Mouse (Mus musculus) monocyte, adult 59 days (primary cell): Measurements from ENCODE around the gene Rims4. TPM values are rescaled to one million over a fixed set of nuclear protein-coding genes. Genes with fewer than 3 reads are reported as not detected.

ENCODE experiments used
- total RNA-seq, 2 experiments: library from RNA; stranded (reverse); gene quantifications; one replicate each; pipeline ENCODE4 v1.2.4; 2023

Gene Rims4
- not detected for total RNA-seq

DNA sequence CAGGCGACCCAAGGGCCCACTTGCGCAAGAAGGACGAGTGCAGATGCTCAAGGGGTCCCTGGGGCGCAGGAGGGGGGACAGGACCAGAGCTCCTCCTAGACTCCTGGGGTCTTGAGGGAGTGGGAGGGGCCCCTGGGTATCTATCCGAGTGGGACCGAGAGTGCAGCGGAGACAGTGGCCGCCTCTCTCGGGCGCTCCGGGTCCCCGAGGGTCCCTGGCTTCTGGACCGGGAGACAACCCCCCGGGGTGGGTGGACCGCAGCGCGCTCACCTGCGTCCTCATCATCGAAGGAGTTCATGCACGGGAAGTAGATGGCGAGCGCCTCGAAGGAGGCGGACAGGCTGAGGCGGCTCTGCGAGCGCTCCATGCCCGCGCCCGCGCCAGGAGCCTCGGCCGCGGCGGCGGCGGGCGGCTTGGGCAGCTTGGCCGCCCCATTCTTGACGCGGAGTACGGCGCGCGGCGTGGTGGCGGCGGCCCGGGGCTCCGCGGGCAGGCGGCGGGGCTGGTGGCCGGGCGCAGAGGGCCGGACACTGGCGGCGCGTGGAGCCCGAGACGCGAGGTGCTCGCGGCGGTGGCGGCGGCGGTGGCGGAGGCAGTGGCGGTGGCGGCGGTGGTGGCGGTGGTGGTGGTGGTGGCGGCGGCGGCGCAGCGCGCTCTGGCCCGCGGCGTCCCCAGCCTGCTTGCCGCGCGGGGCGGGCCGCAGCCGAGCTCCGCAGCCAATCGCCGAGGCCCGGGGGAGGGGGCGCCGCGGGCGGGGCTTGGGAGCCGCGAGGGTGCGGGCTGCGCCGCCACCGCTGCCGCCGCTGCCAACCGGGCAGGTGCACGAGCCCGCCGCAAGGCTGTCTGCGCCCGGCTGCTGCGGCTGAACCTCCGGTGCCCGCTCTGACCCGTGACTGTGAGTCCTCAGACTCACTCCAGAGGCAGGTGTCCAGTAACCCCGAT is at the start of gene Rims4:
TSS of gene Rims4 (minus strand) at position 367 of the 942 bp plus-strand sequence.

DNA sequence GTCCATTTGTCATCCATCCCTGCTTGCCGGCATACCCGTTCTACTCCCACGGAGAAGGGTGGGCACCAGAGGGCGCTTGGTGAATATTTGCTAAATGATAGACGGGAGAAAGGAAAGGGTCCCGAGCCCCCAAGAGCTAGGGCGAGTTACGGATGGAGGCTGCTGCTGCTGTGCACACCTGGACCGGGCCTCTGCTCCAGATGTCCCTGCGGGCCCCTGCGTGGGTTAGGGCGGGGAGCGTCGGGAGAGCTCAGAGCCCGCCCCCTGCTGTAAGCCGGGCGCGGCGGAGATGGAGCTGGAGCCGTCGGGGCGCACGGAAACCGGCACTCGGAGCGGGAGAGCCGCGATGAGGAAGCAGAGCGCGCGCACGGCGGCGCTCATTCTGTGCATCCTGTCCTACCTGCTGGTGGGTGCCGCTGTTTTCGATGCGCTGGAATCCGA is 65.0 kb downstream of the Rims4 start, which contains the start of gene Kcnk15:
TSS of gene Kcnk15 (plus strand) at position 191 of the 441 bp plus-strand sequence.

GRCm38 (mm10) chr2:163820607-163821006 is 97.9 kb downstream of the Rims4 start, which contains the start of gene Ccn5:
Ccn5 (plus strand) TSS chr2:163820861.

Other genes starting within 250 kb of the Rims4 start
- gene Ada, start 168.4 kb downstream of the Rims4 start, total RNA-seq: 1 to 10 TPM; 5.5 to 5.6 TPM
- gene Ccn5, start 97.8 kb downstream of the Rims4 start, total RNA-seq: under 1 TPM in 1 of 2 experiments, not detected in 1; 0.37 TPM
- not detected for gene Kcnk15, start 65.0 kb downstream of the Rims4 start, total RNA-seq
- gene Ywhab, start 76.3 kb upstream of the Rims4 start, total RNA-seq: 100 to 1,000 TPM; 180 to 188 TPM
- gene Pabpc1l, start 106.8 kb upstream of the Rims4 start, total RNA-seq: 1 to 10 TPM; 2.4 to 3.4 TPM
- 100 to 1,000 TPM; 135 to 141 TPM for gene Stk4, start 151.6 kb upstream of the Rims4 start, total RNA-seq
- 10 to 100 TPM; 62.5 to 62.7 TPM for gene Tomm34, start 152.5 kb upstream of the Rims4 start, total RNA-seq